Mouse (Mus musculus) kidney, adult 2 months (tissue): Measurements from ENCODE around the gene Tmem200b.

Source experiments
- CTCF ChIP-seq: fragments of 200-500 bp; conservative IDR thresholded peaks from 2 replicates; pipeline ENCODE4 v1.5.1; 2011; ENCODE audit warnings: low read depth, mild to moderate bottlenecking, control low read depth, low read length, moderate library complexity, mixed read lengths; ENCODE audit not compliant: insufficient read depth, insufficient read length
- POLR2A ChIP-seq: fragments of 200-500 bp; IDR thresholded peaks from one replicate; pipeline ENCODE4 v1.6.1; 2011; ENCODE audit warnings: low read depth, low read length, control low read depth

GRCm38 (mm10) chr4:131922404-131922803 is 833 bp downstream of the Tmem200b start:
- TF ChIP-seq POLR2A (no peak), CTCF (no peak)
